ENCODE assay signal across 8 mouse cellular contexts in genomic region chr11:104442333-104443136, GRCm38 (mm10). TPM values are rescaled to one million over a fixed set of nuclear protein-coding genes. Genes with fewer than 3 reads are reported as not detected.
DNase-seq lines count a peak whose midpoint lies in the region; ATAC-seq lines count a peak whose summit lies in the region.

No protein-coding gene starts in this region.

- WGBS in intestine, embryonic 14.5 days = under 1% methylated on average over 57 of the region's 82 CpGs

- peak overlapping the region; percentile 91 for H3K4me2 ChIP-seq in intestine, embryonic 14.5 days (ENCODE audit: low read length)

- intact Hi-C loops in gastrocnemius, postnatal 14 days (cut with DNase I; ENCODE audit: low total_unique reads) = no loop called here
- intact Hi-C loops in left cerebral cortex, postnatal 14 days (cut with DNase I) = loop anchor here (2.0 to 10.0 kb wide), 3 partner anchors 96 to 208 kb away; partner anchors contain the start of gene Mapt

- peaks cover 18% of the 10 kb centered on the region for H3K4me1 ChIP-seq in intestine, embryonic 14.5 days (replicated peaks; ENCODE audit: control insufficient read depth, insufficient read depth, low read length)

- peak; percentile 96 for ATAC-seq in intestine, embryonic 14.5 days (replicated peaks; ENCODE audit: low FRiP score, low TSS enrichment, low read depth)

- no peaks in the 10 kb centered on the region for H3K36me3 ChIP-seq in intestine, embryonic 14.5 days (ENCODE audit: control insufficient read depth, insufficient read depth, low read length)

- H3K9me3 ChIP-seq in intestine, embryonic 14.5 days (ENCODE audit: control insufficient read depth, low read length) = no peaks in the 10 kb centered on the region

- peak overlapping the region; percentile 98 for H3K9ac ChIP-seq in intestine, embryonic 14.5 days (ENCODE audit: low read length)

- DNase-seq in adipocyte (ENCODE audit: low spot score) = peak; percentile 96
- DNase-seq in embryo, embryonic 10 days (ENCODE audit: low spot score) = peak; percentile 98
- DNase-seq in gastrocnemius, postnatal 14 days = peak; percentile 96
- peak; percentile 96 for DNase-seq in intestine, embryonic 14.5 days (ENCODE audit: low spot score)
- peak; percentile 86 to 92 for DNase-seq in left cerebral cortex, postnatal 14 days (ENCODE audit: low spot score in 2 of 2)
- peak; percentile 96 for DNase-seq in mesoderm, embryonic 11.5 days (ENCODE audit: low read depth, low spot score)
- DNase-seq in right cerebral cortex, postnatal 36 days (ENCODE audit: low spot score in 2 of 2) = peak; percentile 78 to 82
- DNase-seq in yolk sac, embryonic 10.5 days (ENCODE audit: low spot score) = peak; percentile 95

- H3K27me3 ChIP-seq in intestine, embryonic 14.5 days (replicated peaks; ENCODE audit: control insufficient read depth, insufficient read depth, low read length) = no peaks in the 10 kb centered on the region

- peak overlapping the region; percentile 99 for H3K27ac ChIP-seq in intestine, embryonic 14.5 days (ENCODE audit: low read depth)

- peak overlapping the region; percentile 69 for H3K4me3 ChIP-seq in intestine, embryonic 14.5 days (ENCODE audit: low read depth, low read length)

RNA-seq across cellular contexts. Expression of gene Kansl1, which starts 26.1 kb away (rescaled TPM):
- total RNA-seq in gastrocnemius, postnatal 14 days (2021) = 10 to 100 TPM; 19.4 to 19.7 TPM
- polyA plus RNA-seq in intestine, embryonic 14.5 days (2014; fragmentation: Nextera tagmentation; extraction: Ambion mirVana) = 26.7 and 27.9 TPM in 2 replicates
- total RNA-seq in left cerebral cortex, postnatal 14 days (2021) = 10 to 100 TPM; 64.8 to 71.7 TPM

Comparison
In these comparisons a context has a peak if more than half of its experiments do, and no peak if none do; other contexts are left out.
1. Peak in every context shown above with its lines: DNase-seq, ATAC-seq, H3K4me3 ChIP-seq and H3K27ac ChIP-seq.